Mouse (Mus musculus) brain, embryonic 14.5 days (tissue): Measurements from ENCODE around the gene Anp32e. TPM values are rescaled to one million over a fixed set of nuclear protein-coding genes. Genes with fewer than 3 reads are reported as not detected.
"Not testable (repeated sequence)": the region's sequence is repeated elsewhere in the genome, so short reads cannot be mapped to it uniquely, and the experiment has no call there.

ENCODE experiments used
- DNase-seq: peaks from one replicate; pipeline ENCODE4 v3.0.0-alpha.2; 2011; ENCODE audit warnings: low read depth
- CTCF ChIP-seq: fragments of 200-500 bp; IDR thresholded peaks from 2 replicates; pipeline ENCODE4 v1.5.1; 2012; ENCODE audit warnings: inconsistent platforms, mild to moderate bottlenecking, moderate library complexity, borderline replicate concordance; ENCODE audit not compliant: insufficient read depth, insufficient read length; ENCODE audit errors: extremely low read depth
- POLR2A ChIP-seq: fragments of 200-500 bp; IDR thresholded peaks from 2 replicates; pipeline ENCODE4 v1.6.1; 2012; ENCODE audit warnings: mild to moderate bottlenecking, inconsistent platforms, borderline replicate concordance; ENCODE audit not compliant: poor library complexity, insufficient read depth, insufficient read length, severe bottlenecking; ENCODE audit errors: extremely low read depth
- polyA plus RNA-seq: library from polyadenylated mRNA; depleted of rRNA; stranded (reverse); fragments of >200 nt; gene quantifications from 2 replicates; pipeline ENCODE4 v1.2.3, GENCODE M21; 2012

Anp32e gene
- polyA plus RNA-seq, 1 experiment, result 107 TPM

DNA sequence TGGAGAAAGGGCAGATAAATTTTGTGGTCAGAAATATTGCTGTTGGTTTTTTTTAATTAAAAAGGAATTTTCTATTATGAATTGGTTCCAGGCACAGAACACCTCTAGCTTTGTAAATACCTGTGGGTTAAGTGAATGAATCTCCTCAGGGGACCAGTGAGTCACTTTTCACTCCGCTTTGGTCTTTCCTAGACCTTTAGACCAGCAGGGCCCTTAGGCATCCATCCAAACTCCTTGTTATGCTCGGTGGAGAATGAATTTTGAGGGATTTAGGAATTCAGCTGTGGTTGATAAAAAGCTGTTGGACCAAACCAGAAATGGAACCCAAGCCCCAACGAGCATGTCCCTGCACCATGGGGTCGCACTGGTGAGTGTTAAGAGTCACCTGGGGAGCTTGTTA lies 21.4 kb upstream of the Anp32e start:
- no peak for DNase-seq
- no peak for TF ChIP-seq CTCF
- no peak for TF ChIP-seq POLR2A

DNA sequence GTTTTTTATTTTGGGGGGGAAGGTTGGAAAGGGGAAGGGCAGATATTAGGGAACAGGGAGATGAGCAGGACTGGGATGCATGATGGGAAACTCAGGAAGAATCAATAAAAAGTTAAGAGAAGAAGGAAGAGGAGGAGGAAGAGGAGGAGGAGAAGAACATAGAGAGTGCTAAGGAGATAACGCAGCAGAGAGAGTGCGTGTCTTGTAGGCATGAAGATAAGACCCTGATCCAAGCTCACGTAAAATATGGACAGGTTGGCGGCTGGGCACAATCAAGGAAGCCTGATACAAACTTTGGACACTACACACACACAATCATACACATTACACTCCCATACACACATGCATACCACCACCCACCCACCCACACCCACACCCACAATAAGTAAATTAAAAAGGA lies 14.3 kb upstream of the Anp32e start:
- TF ChIP-seq CTCF (no peak), POLR2A (no peak)
- DNase-seq, result no peak

DNA sequence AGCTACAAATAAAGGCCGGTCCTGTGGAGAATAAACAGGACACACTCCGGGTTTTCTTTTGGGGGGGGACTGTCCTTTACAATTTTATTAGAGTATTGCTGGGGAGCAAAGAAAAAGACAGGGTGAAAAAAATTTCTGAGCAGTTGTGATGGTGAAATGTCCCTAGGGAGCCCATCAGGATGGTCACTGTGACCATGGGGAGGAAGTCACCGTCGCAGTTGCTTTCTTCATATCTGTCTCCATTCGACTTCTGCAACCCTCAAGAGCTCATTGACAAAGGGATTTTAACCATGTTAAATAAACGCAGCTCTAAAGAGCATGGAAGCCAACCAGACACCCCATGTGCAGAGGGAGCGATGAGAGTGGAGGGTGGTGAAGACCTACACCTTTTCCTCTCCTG lies 12.3 kb upstream of the Anp32e start:
- no peak for TF ChIP-seq CTCF
- no peak for DNase-seq

DNA sequence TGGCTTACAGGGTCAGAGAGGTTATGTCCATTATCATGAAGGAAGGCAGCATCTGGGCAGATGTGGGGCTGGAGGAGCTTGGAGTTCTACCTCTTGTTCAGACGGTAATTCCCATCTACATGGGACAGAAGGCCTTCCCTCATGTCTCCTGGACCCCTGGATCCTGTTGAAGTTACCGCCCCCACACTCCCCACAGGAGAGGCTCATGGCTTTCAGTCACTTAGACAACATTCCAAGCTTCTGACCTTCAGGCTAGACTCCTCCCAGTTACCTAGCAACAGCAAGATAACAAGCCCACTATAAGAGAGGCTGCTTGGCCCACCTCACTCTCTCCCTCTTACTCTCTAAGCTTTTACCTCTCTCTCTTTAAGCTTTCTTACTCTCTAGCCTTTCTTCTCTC lies 8.5 kb upstream of the Anp32e start:
- DNase-seq, result not testable (repeated sequence)

DNA sequence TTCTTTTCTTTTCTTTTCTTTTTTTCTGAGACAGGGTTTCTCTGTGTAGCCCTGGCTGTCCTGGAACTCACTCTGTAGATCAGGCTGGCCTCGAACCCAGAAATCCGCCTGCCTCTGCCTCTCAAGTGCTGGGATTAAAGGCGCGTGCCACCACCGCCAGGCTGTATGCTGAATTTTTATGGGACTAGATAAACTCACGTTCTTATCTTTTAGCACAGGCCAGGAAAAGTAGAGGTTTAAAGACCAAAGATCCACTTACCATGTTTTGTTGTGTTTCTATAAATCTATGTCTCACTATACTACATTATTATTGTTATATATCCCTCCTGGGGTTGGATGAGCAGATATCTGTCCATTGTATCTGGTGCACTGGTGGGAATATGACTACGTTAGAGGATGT lies 5.6 kb upstream of the Anp32e start:
- DNase-seq, result not testable (repeated sequence)

DNA sequence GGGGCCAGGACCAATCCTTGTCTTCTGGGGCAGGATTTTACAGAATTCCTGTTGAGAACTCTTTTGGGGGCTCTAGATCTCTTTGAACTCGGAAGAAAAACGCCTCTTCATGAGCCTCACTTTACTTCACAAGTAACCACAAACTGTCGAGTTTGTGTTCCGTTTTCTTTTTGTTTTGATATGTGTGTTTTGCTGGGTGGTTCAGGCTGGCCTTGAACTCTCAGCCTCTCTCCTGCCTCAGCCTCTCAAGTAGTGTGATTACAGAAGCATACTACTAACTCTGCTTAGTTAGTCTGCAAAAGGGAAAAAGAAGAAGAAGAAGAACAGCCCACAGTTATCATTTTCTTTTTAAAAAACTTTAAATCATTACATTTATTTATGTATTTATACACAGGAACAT lies 4.9 kb upstream of the Anp32e start:
- DNase-seq, result no peak
- TF ChIP-seq CTCF (no peak), POLR2A (no peak)

DNA sequence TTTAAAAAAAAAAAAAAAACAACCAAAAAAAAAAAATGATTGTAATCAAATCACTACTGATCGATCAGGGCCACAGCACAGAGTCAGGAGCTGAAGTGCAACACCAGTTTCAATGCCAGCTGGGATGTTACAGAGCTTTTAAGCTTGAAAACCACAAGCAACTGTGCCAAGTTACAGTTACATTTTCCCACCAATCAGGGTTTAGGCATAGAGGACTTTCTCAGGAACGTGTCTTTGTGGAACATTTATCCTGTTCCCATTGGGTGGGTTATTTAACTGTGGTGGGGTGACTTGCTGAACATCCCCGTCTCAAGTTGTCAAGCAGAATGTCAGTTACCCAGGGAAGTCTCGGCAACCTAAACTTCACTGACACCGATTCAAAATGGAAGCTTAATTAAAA lies 4.0 kb upstream of the Anp32e start:
- no peak for DNase-seq
- TF ChIP-seq POLR2A (no peak), CTCF (no peak)

DNA sequence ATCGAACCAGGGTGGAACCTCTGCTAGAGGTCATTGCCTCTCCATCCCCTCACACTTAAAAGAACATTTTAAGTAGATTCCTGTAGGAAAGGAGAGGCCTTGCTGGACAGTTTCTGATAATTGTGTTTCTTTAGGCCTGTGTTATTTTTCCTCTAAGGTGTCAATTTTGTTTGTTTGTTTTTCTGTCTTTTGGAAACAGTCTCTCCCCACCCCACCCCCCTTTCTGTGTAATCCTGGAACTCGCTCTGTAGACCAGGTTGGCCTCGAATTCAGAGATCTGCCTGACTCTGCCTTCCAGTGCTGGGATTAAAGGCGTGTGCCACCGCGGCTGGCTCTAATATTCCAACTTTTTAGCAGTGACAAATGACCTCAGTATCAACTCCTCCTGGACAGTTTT lies 787 bp upstream of the Anp32e start:
- no peak for DNase-seq
- TF ChIP-seq CTCF, result no peak
- no peak for TF ChIP-seq POLR2A

DNA sequence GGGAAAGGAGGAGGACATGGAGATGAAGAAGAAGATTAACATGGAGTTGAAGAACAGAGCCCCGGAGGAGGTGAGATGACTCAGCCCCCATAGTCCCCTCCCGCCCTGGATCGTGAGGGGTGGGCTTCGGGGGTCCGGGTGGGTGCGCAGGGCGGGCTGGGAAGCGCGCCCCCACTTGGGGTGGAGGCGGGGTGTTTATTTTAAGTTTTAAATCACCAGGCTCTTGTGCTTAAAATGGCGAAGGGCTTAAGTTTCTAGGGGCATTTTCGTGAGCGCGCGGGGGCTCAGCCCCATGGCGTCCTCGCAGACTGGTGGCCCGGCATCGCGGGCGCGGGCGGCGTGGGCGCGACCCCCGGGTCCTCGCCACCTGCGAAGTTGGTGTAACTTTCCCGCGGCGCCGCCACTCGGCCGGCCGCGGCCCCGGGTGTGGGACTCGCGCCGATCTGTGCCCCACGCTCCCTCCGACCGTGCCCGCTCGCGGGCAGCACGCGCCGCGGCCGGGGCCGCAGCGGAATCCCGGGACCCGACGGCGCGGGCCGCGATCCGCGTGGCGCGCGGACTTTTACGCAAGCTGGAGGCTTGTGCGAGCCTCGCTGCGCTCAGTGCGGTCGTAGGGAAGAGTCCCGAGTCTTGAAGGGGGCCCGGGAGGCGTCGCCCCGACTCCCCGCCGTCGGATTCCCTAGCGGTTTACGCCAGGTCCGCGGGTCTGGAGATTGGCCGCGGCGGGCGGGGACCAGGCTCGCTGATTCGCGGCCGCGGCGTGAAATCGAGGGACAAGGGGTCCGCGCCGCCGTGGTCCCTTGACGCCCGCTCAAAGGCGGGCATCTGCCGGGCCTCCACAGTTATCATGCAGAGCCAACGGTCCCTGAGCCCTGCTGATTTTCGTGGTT lies 780 bp downstream of the Anp32e start:
- no peak for TF ChIP-seq CTCF
- TF ChIP-seq POLR2A, result no peak
- peak; percentile 64 for DNase-seq

DNA sequence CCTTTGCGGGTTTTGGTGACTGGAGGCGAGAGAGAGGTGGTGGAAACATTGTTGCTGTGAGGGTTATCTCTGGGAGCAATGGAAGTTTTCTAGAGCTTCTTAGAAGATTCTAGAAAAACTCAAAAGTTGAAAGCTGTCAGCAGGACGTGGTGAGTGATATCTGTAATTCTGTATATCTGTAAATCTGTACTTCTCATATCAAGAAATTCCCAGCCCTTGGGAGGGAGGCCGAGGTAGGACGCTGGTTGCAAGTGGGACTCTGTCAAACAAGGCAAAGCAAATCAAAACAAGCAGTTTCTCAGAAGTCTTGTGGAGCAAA lies 1.4 kb downstream of the Anp32e start:
- no peak for DNase-seq
- TF ChIP-seq CTCF, result no peak

DNA sequence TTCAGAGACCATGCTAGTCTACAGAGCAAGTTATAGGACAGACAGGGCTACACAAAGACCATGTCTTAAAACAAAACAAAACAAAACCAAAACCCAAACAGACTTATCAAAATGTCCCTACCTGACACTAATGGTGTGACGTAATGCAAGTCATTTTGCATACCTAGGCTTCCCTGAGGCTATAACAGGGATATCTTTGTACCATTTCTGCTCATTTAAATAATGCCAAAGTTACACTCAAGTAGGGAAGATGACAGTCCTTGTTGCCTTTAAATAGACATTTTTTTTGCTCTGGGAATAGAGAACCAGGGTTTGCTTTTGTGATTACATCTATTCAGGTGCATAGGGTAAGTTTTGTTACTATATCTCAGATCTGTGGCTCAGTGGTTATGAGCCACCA lies 2.4 kb downstream of the Anp32e start:
- DNase-seq, result no peak
- TF ChIP-seq CTCF (no peak), POLR2A (no peak)

DNA sequence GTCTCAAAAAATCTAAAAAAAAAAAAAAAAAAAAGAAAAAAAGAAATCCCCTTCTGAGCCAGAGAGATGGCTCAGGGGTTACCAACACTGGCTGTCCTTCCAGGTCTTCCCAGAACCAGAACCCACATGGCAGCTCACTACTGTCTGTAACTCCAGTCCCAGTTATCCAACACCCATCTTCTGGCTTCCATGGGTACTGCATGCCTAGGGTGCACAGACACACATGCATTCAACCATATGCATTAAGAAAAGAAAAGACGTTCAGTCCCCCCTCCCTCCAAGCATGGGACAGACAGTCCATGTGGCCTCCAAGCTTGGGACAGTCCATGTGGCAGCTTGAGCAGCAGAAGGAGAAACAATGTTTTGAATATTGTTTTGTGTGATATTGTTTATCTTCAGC lies 3.1 kb downstream of the Anp32e start:
- DNase-seq, result no peak
- TF ChIP-seq POLR2A, result no peak
- TF ChIP-seq CTCF, result no peak

DNA sequence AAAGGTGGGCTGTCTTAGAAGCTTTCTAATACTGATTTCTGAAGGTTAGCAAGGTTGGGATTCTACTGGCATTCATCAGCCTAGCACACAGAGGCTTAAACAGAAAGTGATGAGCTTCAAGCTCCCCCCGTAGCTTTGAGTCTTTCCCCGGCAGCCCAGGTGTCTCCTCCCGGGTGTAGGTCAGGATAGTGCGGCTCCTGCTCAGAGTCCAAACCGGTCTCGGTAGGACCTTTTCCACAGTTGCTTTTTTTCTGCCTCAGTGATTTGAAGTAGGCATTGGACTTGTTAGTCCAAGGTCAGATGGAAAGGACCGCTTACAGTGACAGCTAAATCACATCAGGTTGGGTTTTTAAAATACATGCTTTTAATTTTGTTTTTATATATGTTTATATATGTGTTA lies 3.5 kb downstream of the Anp32e start:
- TF ChIP-seq CTCF, result no peak
- TF ChIP-seq POLR2A, result no peak
- DNase-seq, result no peak

DNA sequence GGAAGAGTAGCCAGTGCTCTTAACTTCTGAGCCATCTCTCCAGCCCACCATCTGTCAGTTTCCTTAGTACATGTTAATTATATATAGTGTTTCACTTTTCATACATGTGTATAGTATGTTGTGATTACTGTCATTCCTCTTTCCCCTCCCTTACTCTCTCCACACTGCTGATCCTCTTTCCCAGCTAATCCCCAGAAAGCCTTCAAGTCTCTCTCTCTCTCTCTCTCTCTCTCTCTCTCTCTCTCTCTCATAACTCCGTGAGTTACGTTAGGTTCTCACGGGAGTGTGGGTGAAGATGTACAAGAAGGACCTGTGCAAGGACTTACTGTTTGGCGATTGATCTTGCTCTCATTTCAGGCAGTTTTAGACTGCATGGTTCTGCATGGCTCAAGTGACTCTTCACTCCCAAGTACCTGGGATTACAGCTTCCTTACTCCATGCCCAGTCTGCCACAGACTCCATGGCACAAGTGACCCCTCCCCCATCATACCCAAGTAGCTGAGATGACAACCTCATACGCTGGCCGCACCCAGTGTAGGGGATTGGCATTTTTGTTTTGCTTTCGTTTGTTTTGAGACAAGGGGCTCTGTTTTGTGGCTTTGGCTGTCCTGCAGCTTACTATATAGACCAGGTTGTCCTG lies 4.2 kb downstream of the Anp32e start:
- TF ChIP-seq POLR2A (no peak), CTCF (no peak)
- DNase-seq, result no peak
